Mouse (Mus musculus) lung, embryonic 14.5 days (tissue): ENCODE results near the gene Lrrc43. TPM values are rescaled to one million over a fixed set of nuclear protein-coding genes. Genes with fewer than 3 reads are reported as not detected.

Experiments used
- ATAC-seq: fragments of 200-750 bp; cut with Nextera tagmentation; 2 replicates; pipeline ENCODE4 v1.8.0; 2017; ENCODE audit warnings: mild to moderate bottlenecking, moderate TSS enrichment, moderate library complexity; ENCODE audit not compliant: insufficient read depth
- DNase-seq: peaks from one replicate; pipeline ENCODE4 v3.0.0-alpha.2; 2015
- H3K27ac ChIP-seq: fragments of 300-500 bp; sonication (generic); 2 replicates; pipeline ENCODE4 v1.5.1; 2014; ENCODE audit warnings: low read depth, mild to moderate bottlenecking, moderate library complexity
- H3K27me3 ChIP-seq: fragments of 300-500 bp; sonication (generic); 2 replicates; pipeline ENCODE4 v1.6.1; 2014; ENCODE audit warnings: low read length, control low read depth; ENCODE audit not compliant: insufficient read depth
- H3K36me3 ChIP-seq: fragments of 300-500 bp; sonication (generic); 2 replicates; pipeline ENCODE4 v1.6.1; 2014; ENCODE audit warnings: control low read depth; ENCODE audit not compliant: insufficient read depth
- H3K4me1 ChIP-seq: fragments of 300-500 bp; sonication (generic); 2 replicates; pipeline ENCODE4 v1.6.1; 2014; ENCODE audit warnings: antibody characterized with exemption, control low read depth; ENCODE audit not compliant: insufficient read depth
- H3K4me2 ChIP-seq: fragments of 300-500 bp; sonication (generic); 2 replicates; pipeline ENCODE4 v1.6.1; 2014; ENCODE audit warnings: mild to moderate bottlenecking
- H3K4me3 ChIP-seq: fragments of 300-500 bp; sonication (generic); 2 replicates; pipeline ENCODE4 v1.5.1; 2014; ENCODE audit warnings: low read depth, low read length
- H3K9ac ChIP-seq: fragments of 300-500 bp; sonication (generic); 2 replicates; pipeline ENCODE4 v1.6.1; 2014
- H3K9me3 ChIP-seq: fragments of 300-500 bp; sonication (generic); 2 replicates; pipeline ENCODE4 v1.6.1; 2016; ENCODE audit warnings: low read depth, low read length, control low read depth
- CTCF ChIP-seq: IDR thresholded peaks from 2 replicates; pipeline ENCODE4 v1.5.1; 2016; ENCODE audit warnings: antibody characterized with exemption, low read depth
- WGBS: fragments of 180-500 bp; shearing (Covaris S2); extraction: QIAGEN DNeasy Blood & Tissue Kit; methylation state at CpG from one replicate; pipeline ENCODE4 v1.1.7; 2014; 5-methylcytosine and 5-hydroxymethylcytosine counted together
- polyA plus RNA-seq: library from polyadenylated mRNA; unstranded; fragments of >200 nt; fragmentation: Nextera tagmentation; extraction: Ambion mirVana; gene quantifications from 2 replicates; pipeline ENCODE4 v1.2.1, GENCODE M21; 2014

The Lrrc43 gene
- polyA plus RNA-seq, 1 experiment from 2014 or later = not detected

- Histone ChIP-seq H3K27me3 (no peaks in the 10 kb centered on the region), H3K9me3 (no peaks in the 10 kb centered on the region), H3K4me1 (no peaks in the 10 kb centered on the region), H3K4me3 (no peak overlapping the region), H3K4me2 (no peak overlapping the region), H3K27ac (no peak overlapping the region), H3K9ac (no peak overlapping the region), H3K36me3 (peaks cover 80% of the 10 kb centered on the region)
- DNase-seq (no peak), ATAC-seq (no peak)
- WGBS = 90% methylated on average over 7 of the region's 7 CpGs
- no peak for TF ChIP-seq CTCF
Measured at GRCm38 (mm10) chr5:123451886-123452285, 37.2 kb upstream of the Lrrc43 start.

GRCm38 (mm10) chr5:123461420-123461819 is 27.7 kb upstream of the Lrrc43 start:
- ATAC-seq = no peak
- DNase-seq = no peak
- no peak for TF ChIP-seq CTCF
- WGBS = 40% methylated on average over 5 of the region's 5 CpGs
- no peaks in the 10 kb centered on the region for H3K4me1 ChIP-seq
- H3K27me3 ChIP-seq = no peaks in the 10 kb centered on the region
- H3K4me3 ChIP-seq = no peak overlapping the region
- H3K9ac ChIP-seq = no peak overlapping the region
- H3K4me2 ChIP-seq = no peak overlapping the region
- H3K36me3 ChIP-seq = 0 out of 2 replicates have a peak, but pooled peaks cover 3% of the 10 kb centered on the region
- H3K27ac ChIP-seq = no peak overlapping the region
- no peaks in the 10 kb centered on the region for H3K9me3 ChIP-seq

GRCm38 (mm10) chr5:123464638-123465037 is 24.5 kb upstream of the Lrrc43 start:
- no peak for TF ChIP-seq CTCF
- ATAC-seq (no peak), DNase-seq (no peak)
- Histone ChIP-seq H3K36me3 (no peaks in the 10 kb centered on the region), H3K4me3 (no peak overlapping the region), H3K4me1 (no peaks in the 10 kb centered on the region), H3K27me3 (no peaks in the 10 kb centered on the region), H3K27ac (no peak overlapping the region), H3K4me2 (no peak overlapping the region), H3K9me3 (no peaks in the 10 kb centered on the region), H3K9ac (no peak overlapping the region)
- 81% methylated on average over 1 of the region's 1 CpGs for WGBS

- Histone ChIP-seq H3K9ac (peak overlapping the region; percentile 20; the same call in 1 of the 2 replicates), H3K4me2 (peak overlapping the region; percentile 54), H3K4me1 (no peaks in the 10 kb centered on the region), H3K36me3 (no peaks in the 10 kb centered on the region), H3K27ac (no peak overlapping the region), H3K4me3 (no peak overlapping the region; the same call in 1 of the 2 replicates), H3K27me3 (no peaks in the 10 kb centered on the region), H3K9me3 (no peaks in the 10 kb centered on the region)
- ATAC-seq (no peak), DNase-seq (peak; percentile 10)
- WGBS = 3% methylated on average over 10 of the region's 10 CpGs
- TF ChIP-seq CTCF = no peak
Measured at GRCm38 (mm10) chr5:123470784-123471400, 18.2 kb upstream of the Lrrc43 start.

GRCm38 (mm10) chr5:123473817-123474216 is 15.3 kb upstream of the Lrrc43 start:
- TF ChIP-seq CTCF = no peak
- ATAC-seq (no peak), DNase-seq (no peak)
- Histone ChIP-seq H3K4me2 (no peak overlapping the region), H3K36me3 (no peaks in the 10 kb centered on the region), H3K27ac (no peak overlapping the region), H3K9me3 (no peaks in the 10 kb centered on the region), H3K9ac (no peak overlapping the region), H3K27me3 (no peaks in the 10 kb centered on the region), H3K4me1 (no peaks in the 10 kb centered on the region), H3K4me3 (no peak overlapping the region)
- 76% methylated on average over 5 of the region's 5 CpGs for WGBS

GRCm38 (mm10) chr5:123487659-123488395 is 1.3 kb upstream of the Lrrc43 start:
- TF ChIP-seq CTCF = no peak
- no peak for DNase-seq

GRCm38 (mm10) chr5:123489935-123490334 is 830 bp downstream of the Lrrc43 start:
- DNase-seq (no peak), ATAC-seq (no peak)
- Histone ChIP-seq H3K4me1 (no peaks in the 10 kb centered on the region), H3K36me3 (no peaks in the 10 kb centered on the region), H3K27ac (no peak overlapping the region), H3K27me3 (no peaks in the 10 kb centered on the region), H3K9me3 (no peaks in the 10 kb centered on the region), H3K4me2 (no peak overlapping the region), H3K4me3 (no peak overlapping the region), H3K9ac (no peak overlapping the region)
- no peak for TF ChIP-seq CTCF
- 55% methylated on average over 9 of the region's 9 CpGs for WGBS

More at GRCm38 (mm10) chr5:123487659-123488395, 1.3 kb upstream of the Lrrc43 start:
- no peaks in the 10 kb centered on the region for H3K4me1 ChIP-seq
- ATAC-seq = no peak
- no peak overlapping the region for H3K4me2 ChIP-seq
- H3K9ac ChIP-seq = no peak overlapping the region
- H3K9me3 ChIP-seq = no peaks in the 10 kb centered on the region
- no peak overlapping the region for H3K4me3 ChIP-seq
- H3K36me3 ChIP-seq = no peaks in the 10 kb centered on the region
- no peak overlapping the region for H3K27ac ChIP-seq
- H3K27me3 ChIP-seq = no peaks in the 10 kb centered on the region
- 71% methylated on average over 11 of the region's 11 CpGs for WGBS
